Mouse (Mus musculus): ENCODE data around the gene Rnf130. TPM values are rescaled to one million over a fixed set of nuclear protein-coding genes. Genes with fewer than 3 reads are reported as not detected.

Gene Rnf130
- polyA plus RNA-seq, 1 experiment from 2014 or later, result 14.7 TPM

DNA sequence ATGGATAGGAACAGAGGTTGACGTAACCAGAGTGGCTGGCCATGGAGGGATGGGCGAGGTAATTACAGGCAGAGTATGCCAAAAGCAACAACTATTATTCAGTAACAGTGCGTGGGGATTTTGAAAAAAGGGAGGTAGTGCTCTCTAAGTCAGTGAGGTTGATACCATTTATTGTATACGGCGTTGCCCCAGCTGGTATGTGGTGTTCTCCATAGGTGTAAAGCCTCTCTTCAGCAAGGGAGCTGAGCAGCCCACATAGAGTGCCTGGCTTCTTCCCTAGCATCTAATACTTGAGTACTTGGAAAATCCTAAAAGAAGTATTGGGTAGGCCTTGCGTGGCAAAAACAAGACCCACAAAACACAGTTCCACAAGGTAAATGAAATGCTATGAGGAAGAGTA lies 33.1 kb downstream of the Rnf130 start:
- Histone ChIP-seq H3K27me3 (replicated peaks; ENCODE audit: control insufficient read depth, insufficient read depth, low read length) (no peaks in the 10 kb centered on the region), H3K36me3 (ENCODE audit: control insufficient read depth, insufficient read depth, low read length) (no peaks in the 10 kb centered on the region), H3K27ac (ENCODE audit: low read length) (no peak overlapping the region), H3K4me2 (ENCODE audit: low read depth, low read length) (no peak overlapping the region), H3K9me3 (ENCODE audit: control insufficient read depth, low read length) (no peaks in the 10 kb centered on the region), H3K4me1 (ENCODE audit: control insufficient read depth, insufficient read depth, low read length) (no peaks in the 10 kb centered on the region), H3K4me3 (ENCODE audit: low read length) (no peak overlapping the region), H3K9ac (ENCODE audit: low read depth, low read length) (no peak overlapping the region)
- WGBS, result 94% methylated on average over 6 of the region's 6 CpGs
- ATAC-seq, result no peak

DNA sequence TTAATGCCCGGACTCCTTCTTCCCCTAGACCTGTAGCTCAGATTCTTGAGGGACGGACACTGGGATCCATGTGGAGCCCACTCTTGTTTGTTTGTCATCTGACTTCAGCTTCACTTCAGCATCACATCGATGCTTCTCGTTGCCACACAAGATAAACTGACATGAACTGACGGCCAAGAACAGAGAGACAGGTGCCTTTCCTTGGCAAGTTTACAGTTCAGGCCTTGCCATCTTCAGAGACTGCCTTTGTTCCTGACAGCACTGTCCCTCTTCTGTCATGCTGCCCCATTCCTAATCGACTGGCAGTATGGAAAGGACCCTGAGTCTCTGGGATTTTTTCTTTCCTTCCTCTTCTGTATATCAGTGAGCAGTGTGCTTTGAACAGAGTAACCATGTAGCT lies 33.9 kb downstream of the Rnf130 start:
- Histone ChIP-seq H3K4me2 (ENCODE audit: low read depth, low read length) (no peak overlapping the region), H3K4me1 (ENCODE audit: control insufficient read depth, insufficient read depth, low read length) (no peaks in the 10 kb centered on the region), H3K9me3 (ENCODE audit: control insufficient read depth, low read length) (no peaks in the 10 kb centered on the region), H3K27ac (ENCODE audit: low read length) (no peak overlapping the region), H3K36me3 (ENCODE audit: control insufficient read depth, insufficient read depth, low read length) (no peaks in the 10 kb centered on the region), H3K27me3 (replicated peaks; ENCODE audit: control insufficient read depth, insufficient read depth, low read length) (no peaks in the 10 kb centered on the region), H3K9ac (ENCODE audit: low read depth, low read length) (no peak overlapping the region), H3K4me3 (ENCODE audit: low read length) (no peak overlapping the region)
- ATAC-seq, result no peak
- WGBS, result 85% methylated on average over 6 of the region's 6 CpGs

DNA sequence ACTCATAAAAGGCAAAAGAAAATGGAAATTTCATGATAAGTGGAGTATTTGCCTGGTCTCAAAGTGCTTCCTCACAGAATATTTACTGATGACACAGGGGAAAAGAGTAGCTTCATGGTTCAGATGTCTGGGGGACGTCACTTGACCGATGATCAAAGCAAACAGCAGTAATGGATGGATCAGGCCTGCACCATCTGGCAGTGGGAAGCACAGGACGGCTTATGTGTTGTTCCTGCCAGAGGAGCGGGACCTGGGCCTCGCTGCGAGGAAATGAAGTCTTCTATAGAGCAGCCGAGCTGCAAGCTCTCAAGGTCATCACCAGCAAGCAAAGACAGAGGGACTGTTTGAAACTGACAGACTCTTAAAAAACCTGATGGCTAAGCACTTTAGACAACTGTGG lies 37.0 kb downstream of the Rnf130 start:
- Histone ChIP-seq H3K27ac (ENCODE audit: low read length) (no peak overlapping the region), H3K4me3 (ENCODE audit: low read length) (no peak overlapping the region), H3K4me1 (ENCODE audit: control insufficient read depth, insufficient read depth, low read length) (no peaks in the 10 kb centered on the region), H3K27me3 (replicated peaks; ENCODE audit: control insufficient read depth, insufficient read depth, low read length) (no peaks in the 10 kb centered on the region), H3K9ac (ENCODE audit: low read depth, low read length) (no peak overlapping the region), H3K36me3 (ENCODE audit: control insufficient read depth, insufficient read depth, low read length) (no peaks in the 10 kb centered on the region), H3K4me2 (ENCODE audit: low read depth, low read length) (no peak overlapping the region), H3K9me3 (ENCODE audit: control insufficient read depth, low read length) (no peaks in the 10 kb centered on the region)
- no peak for ATAC-seq
- WGBS, result 48% methylated on average over 7 of the region's 7 CpGs

DNA sequence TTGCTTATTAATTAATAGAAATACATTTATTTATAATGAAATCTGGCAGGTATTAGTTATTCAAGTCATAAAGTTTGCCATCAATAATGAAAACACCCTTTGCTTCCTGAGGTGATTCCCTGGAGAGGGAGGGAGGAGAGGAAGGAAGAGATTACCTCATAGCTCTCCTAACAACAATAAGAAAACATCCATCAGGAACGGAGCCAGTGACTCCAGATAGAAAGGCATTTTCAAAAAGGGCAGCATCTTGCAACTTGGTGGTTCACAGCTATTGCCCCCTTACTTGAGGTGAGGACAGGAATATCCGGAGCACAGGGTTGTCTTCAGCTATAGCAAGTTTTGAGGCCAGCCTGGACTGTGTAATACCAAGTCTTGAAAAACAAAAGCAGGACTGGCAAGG lies 40.9 kb downstream of the Rnf130 start:
- 70% methylated on average over 2 of the region's 2 CpGs for WGBS
- Histone ChIP-seq H3K4me3 (ENCODE audit: low read length) (no peak overlapping the region), H3K27me3 (replicated peaks; ENCODE audit: control insufficient read depth, insufficient read depth, low read length) (no peaks in the 10 kb centered on the region), H3K36me3 (ENCODE audit: control insufficient read depth, insufficient read depth, low read length) (no peaks in the 10 kb centered on the region), H3K9me3 (ENCODE audit: control insufficient read depth, low read length) (no peaks in the 10 kb centered on the region), H3K4me2 (ENCODE audit: low read depth, low read length) (no peak overlapping the region), H3K4me1 (ENCODE audit: control insufficient read depth, insufficient read depth, low read length) (no peaks in the 10 kb centered on the region), H3K9ac (ENCODE audit: low read depth, low read length) (no peak overlapping the region), H3K27ac (ENCODE audit: low read length) (no peak overlapping the region)
- ATAC-seq, result no peak

DNA sequence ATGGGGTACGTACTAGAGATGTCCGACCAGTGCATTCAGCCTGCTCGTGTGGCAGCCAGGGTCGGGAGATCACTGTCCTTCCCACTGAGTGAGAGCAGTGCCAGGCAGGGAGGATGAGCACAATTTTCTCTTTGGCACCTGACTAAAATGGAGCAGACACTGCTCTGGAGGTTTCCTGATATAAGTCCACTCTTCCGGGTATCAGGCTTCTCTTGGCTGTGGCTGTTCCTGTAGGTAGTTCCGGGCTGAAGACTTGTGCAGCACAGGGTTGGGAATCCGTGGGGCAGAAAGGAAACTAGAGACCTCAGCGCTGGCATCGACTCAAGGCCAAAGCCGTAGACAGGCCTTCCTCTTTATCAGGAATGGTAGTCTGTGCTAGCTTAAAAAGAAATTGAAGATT lies 48.7 kb downstream of the Rnf130 start:
- H3K9ac ChIP-seq (ENCODE audit: low read depth, low read length), result no peak overlapping the region
- no peak for ATAC-seq
- H3K27me3 ChIP-seq (replicated peaks; ENCODE audit: control insufficient read depth, insufficient read depth, low read length), result no peaks in the 10 kb centered on the region
- H3K4me1 ChIP-seq (ENCODE audit: control insufficient read depth, insufficient read depth, low read length), result no peaks in the 10 kb centered on the region
- H3K4me2 ChIP-seq (ENCODE audit: low read depth, low read length), result no peak overlapping the region
- no peaks in the 10 kb centered on the region for H3K9me3 ChIP-seq (ENCODE audit: control insufficient read depth, low read length)
- H3K27ac ChIP-seq (ENCODE audit: low read length), result no peak overlapping the region
- no peak overlapping the region for H3K4me3 ChIP-seq (ENCODE audit: low read length)
- no peaks in the 10 kb centered on the region for H3K36me3 ChIP-seq (ENCODE audit: control insufficient read depth, insufficient read depth, low read length)
- 89% methylated on average over 10 of the region's 10 CpGs for WGBS

DNA sequence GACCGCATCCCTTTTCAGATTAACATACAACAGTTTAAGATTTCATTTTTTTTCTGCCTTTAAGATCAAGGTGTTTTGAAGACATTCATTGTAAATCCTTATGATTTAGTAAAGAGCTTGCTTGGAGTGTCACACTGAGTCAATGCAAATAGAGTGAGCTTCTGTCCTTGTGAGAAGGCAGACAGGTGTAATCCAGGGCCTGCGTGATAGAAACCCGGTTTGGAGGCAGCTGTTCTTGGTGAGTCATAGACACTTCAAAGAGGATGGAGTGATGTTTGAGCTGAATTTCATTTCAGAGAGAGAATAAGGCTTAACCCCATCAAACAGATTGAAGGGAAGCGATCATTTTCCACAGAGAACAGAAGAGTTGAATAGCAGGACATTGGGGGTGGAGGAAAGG lies 51.6 kb downstream of the Rnf130 start:
- WGBS, result 81% methylated on average over 4 of the region's 4 CpGs

DNA sequence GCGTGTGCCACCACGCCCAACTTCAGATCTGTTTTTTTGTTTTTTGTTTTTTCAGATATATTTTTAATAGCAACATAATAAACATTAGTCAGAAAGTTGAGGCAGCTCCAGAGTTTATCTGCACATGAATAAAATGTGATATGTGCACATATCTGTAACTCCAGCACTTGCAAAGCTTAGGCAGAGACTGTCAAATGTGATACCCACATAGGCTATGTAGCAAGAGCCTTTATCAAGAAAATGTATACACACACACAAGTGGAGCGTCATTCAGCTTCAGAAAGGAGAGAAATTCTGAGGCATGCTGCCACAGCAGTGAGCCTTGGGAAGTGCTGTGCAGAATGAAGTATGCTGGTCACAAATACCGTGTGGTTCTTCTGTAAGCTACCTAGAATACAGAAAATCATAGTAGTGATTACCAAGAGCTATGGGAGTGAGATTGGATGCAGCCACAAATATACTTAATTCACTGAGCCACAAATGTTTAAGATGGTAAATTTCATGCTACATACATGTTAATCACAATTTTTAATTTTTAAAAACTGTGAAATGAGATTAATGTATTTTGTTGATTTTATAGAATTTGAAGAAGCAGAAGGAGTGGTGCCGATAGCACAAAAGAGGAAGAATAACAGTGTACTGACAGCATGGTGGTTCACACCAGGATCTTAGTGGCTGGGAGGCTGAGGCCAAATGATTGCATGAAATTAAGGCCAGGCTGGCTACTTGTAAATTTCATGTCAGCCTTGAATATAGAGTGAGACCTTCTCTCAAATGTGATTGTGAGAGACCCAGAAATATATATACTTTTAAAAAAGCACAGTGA lies 56.4 kb downstream of the Rnf130 start:
- Histone ChIP-seq H3K36me3 (ENCODE audit: control insufficient read depth, insufficient read depth, low read length) (no peaks in the 10 kb centered on the region), H3K9ac (ENCODE audit: low read depth, low read length) (no peak overlapping the region), H3K9me3 (ENCODE audit: control insufficient read depth, low read length) (no peaks in the 10 kb centered on the region), H3K27me3 (replicated peaks; ENCODE audit: control insufficient read depth, insufficient read depth, low read length) (no peaks in the 10 kb centered on the region), H3K27ac (ENCODE audit: low read length) (no peak overlapping the region), H3K4me3 (ENCODE audit: low read length) (no peak overlapping the region), H3K4me1 (ENCODE audit: control insufficient read depth, insufficient read depth, low read length) (no peaks in the 10 kb centered on the region), H3K4me2 (ENCODE audit: low read depth, low read length) (no peak overlapping the region)
- no peak for ATAC-seq
- WGBS, result 90% methylated on average over 5 of the region's 5 CpGs

More for the DNA sequence above, 51.6 kb downstream of the Rnf130 start:
- H3K9ac ChIP-seq (ENCODE audit: low read depth, low read length), result no peak overlapping the region
- no peak overlapping the region for H3K4me2 ChIP-seq (ENCODE audit: low read depth, low read length)
- H3K36me3 ChIP-seq (ENCODE audit: control insufficient read depth, insufficient read depth, low read length), result no peaks in the 10 kb centered on the region
- no peak overlapping the region for H3K4me3 ChIP-seq (ENCODE audit: low read length)
- no peaks in the 10 kb centered on the region for H3K9me3 ChIP-seq (ENCODE audit: control insufficient read depth, low read length)
- H3K27ac ChIP-seq (ENCODE audit: low read length), result no peak overlapping the region
- H3K4me1 ChIP-seq (ENCODE audit: control insufficient read depth, insufficient read depth, low read length), result no peaks in the 10 kb centered on the region
- H3K27me3 ChIP-seq (replicated peaks; ENCODE audit: control insufficient read depth, insufficient read depth, low read length), result no peaks in the 10 kb centered on the region
- ATAC-seq, result no peak

DNA sequence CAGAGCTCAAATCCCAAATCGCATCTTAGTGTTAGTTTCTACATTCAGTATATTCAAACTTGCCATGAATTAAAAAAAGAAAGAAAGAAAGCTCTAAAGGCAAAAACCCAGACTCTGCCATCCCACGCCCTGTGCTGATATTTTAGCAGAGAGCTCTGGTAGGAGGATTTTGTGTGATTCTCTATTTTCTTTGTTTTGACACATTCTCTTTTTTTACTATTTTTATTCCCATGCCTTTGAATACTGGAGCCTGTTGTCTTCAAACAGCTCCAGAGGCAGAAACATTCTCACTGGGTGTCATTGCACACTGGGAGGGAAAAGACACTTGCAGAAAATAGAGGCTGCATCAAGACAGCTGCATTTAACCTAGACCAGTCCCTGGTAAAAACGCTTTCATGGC lies 61.1 kb downstream of the Rnf130 start:
- no peak overlapping the region for H3K4me3 ChIP-seq (ENCODE audit: low read length)
- no peaks in the 10 kb centered on the region for H3K9me3 ChIP-seq (ENCODE audit: control insufficient read depth, low read length)
- peaks cover 3% of the 10 kb centered on the region; the same call in 1 of the 2 replicates for H3K36me3 ChIP-seq (ENCODE audit: control insufficient read depth, insufficient read depth, low read length)
- H3K27me3 ChIP-seq (replicated peaks; ENCODE audit: control insufficient read depth, insufficient read depth, low read length), result no peaks in the 10 kb centered on the region
- 90% methylated on average over 3 of the region's 3 CpGs for WGBS
- no peak for ATAC-seq
- no peak overlapping the region for H3K27ac ChIP-seq (ENCODE audit: low read length)
- H3K4me2 ChIP-seq (ENCODE audit: low read depth, low read length), result no peak overlapping the region
- H3K4me1 ChIP-seq (ENCODE audit: control insufficient read depth, insufficient read depth, low read length), result no peaks in the 10 kb centered on the region
- H3K9ac ChIP-seq (ENCODE audit: low read depth, low read length), result no peak overlapping the region

DNA sequence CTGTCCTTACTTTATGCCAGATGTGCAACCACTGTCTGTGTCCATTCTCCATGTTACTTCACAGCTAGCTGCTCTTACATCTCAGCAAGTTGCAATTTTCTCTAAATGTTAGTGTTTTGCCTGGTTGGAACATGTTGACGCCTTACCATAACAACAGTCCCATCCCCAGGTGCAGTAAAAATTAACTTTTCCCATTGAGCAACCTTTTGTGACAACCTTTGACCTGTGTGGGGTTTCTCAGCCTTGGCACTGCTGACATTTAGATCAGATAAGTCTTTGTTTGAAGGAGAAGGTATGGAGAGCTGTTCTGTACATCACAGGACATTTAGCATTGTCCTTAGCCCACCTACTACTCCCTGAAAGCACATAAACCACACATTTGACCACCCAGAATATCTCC lies 64.7 kb downstream of the Rnf130 start:
- Histone ChIP-seq H3K27me3 (replicated peaks; ENCODE audit: control insufficient read depth, insufficient read depth, low read length) (no peaks in the 10 kb centered on the region), H3K9ac (ENCODE audit: low read depth, low read length) (no peak overlapping the region), H3K9me3 (ENCODE audit: control insufficient read depth, low read length) (no peaks in the 10 kb centered on the region), H3K27ac (ENCODE audit: low read length) (no peak overlapping the region), H3K36me3 (ENCODE audit: control insufficient read depth, insufficient read depth, low read length) (peaks cover 3% of the 10 kb centered on the region; the same call in 1 of the 2 replicates), H3K4me2 (ENCODE audit: low read depth, low read length) (no peak overlapping the region), H3K4me3 (ENCODE audit: low read length) (no peak overlapping the region), H3K4me1 (ENCODE audit: control insufficient read depth, insufficient read depth, low read length) (no peaks in the 10 kb centered on the region)
- WGBS, result 69% methylated on average over 1 of the region's 1 CpGs
- ATAC-seq, result no peak
